Mouse (Mus musculus): Measurements from ENCODE around the gene P4ha2. TPM values are rescaled to one million over a fixed set of nuclear protein-coding genes. Genes with fewer than 3 reads are reported as not detected.

Gene P4ha2
- polyA plus RNA-seq (2017; shearing (Covaris generic)), result 0.16 TPM

GRCm38 (mm10) chr11:54100045-54100691 is at the start of gene P4ha2:
P4ha2 (plus strand) TSS chr11:54100095.

GRCm38 (mm10) chr11:54068520-54069371 is 31.1 kb upstream of the P4ha2 start, which contains the start of gene Pdlim4:
Pdlim4 (minus strand) TSS chr11:54069014.

Other genes starting within 250 kb of the P4ha2 start
- gene Gm12216, start 240.8 kb upstream of the P4ha2 start, polyA plus RNA-seq (2017; shearing (Covaris generic)), result 34.9 TPM
- gene Slc22a5, start 208.4 kb upstream of the P4ha2 start, polyA plus RNA-seq (2017; shearing (Covaris generic)), result 41.1 TPM
- 0.51 TPM for gene Slc22a21, start 119.8 kb upstream of the P4ha2 start, polyA plus RNA-seq (2017; shearing (Covaris generic))
- gene Slc22a4, start 72.0 kb upstream of the P4ha2 start, polyA plus RNA-seq (2017; shearing (Covaris generic)), result 0.55 TPM
- gene Pdlim4, start 31.1 kb upstream of the P4ha2 start, polyA plus RNA-seq (2017; shearing (Covaris generic)), result 4.2 TPM
- gene Csf2, start 149.6 kb downstream of the P4ha2 start, polyA plus RNA-seq (2017; shearing (Covaris generic)), result not detected
- gene Il3, start 167.2 kb downstream of the P4ha2 start, polyA plus RNA-seq (2017; shearing (Covaris generic)), result not detected
- gene Acsl6, start 203.7 kb downstream of the P4ha2 start, polyA plus RNA-seq (2017; shearing (Covaris generic)), result not detected